Mouse (Mus musculus): ENCODE results near the gene Rnf145. TPM values are rescaled to one million over a fixed set of nuclear protein-coding genes. Genes with fewer than 3 reads are reported as not detected.

The Rnf145 gene
- 65.3 TPM for polyA plus RNA-seq (2017; shearing (Covaris generic))

DNA sequence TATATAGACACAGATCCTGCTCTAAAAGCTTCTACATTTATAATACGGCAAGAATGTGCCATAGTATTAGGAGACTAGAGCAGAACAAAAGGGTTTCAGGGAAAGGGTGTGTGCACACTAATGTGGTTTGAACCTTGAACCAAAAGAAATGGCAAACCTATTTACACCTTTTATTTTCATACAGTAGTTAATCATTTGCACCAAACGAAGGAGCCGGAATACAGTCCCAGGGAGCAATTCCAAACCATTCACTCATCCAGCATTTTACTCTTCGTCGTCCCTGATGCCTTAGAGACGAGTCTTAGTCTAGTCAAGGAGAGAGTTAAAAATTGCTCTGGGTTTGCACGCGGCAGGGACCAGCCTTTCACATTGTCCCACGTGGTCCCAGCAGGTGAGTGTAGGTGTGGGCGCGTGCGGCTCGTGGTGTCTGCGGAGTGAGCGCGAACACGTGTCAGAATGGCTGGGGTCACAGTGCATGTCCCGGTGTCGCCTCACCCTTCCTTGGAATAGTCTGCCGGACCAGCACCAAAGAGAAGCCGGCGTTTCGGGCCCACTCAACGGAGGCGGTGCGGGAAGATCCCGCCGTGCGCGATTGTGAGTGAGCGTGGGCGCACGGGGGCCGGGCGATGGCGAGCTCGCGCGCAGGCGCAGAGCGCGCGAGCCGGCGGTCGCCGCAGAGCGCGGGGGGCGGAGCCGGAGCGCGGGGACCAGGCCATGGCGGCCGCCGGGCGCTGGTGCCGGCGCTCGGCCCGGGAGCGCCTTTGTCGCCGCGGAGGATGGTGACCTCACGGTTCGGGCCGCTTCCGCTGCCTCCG is at the start of gene Rnf145:
Gene Rnf145, plus strand, starts transcription at position 684 of the 815 bp plus-strand sequence.

DNA sequence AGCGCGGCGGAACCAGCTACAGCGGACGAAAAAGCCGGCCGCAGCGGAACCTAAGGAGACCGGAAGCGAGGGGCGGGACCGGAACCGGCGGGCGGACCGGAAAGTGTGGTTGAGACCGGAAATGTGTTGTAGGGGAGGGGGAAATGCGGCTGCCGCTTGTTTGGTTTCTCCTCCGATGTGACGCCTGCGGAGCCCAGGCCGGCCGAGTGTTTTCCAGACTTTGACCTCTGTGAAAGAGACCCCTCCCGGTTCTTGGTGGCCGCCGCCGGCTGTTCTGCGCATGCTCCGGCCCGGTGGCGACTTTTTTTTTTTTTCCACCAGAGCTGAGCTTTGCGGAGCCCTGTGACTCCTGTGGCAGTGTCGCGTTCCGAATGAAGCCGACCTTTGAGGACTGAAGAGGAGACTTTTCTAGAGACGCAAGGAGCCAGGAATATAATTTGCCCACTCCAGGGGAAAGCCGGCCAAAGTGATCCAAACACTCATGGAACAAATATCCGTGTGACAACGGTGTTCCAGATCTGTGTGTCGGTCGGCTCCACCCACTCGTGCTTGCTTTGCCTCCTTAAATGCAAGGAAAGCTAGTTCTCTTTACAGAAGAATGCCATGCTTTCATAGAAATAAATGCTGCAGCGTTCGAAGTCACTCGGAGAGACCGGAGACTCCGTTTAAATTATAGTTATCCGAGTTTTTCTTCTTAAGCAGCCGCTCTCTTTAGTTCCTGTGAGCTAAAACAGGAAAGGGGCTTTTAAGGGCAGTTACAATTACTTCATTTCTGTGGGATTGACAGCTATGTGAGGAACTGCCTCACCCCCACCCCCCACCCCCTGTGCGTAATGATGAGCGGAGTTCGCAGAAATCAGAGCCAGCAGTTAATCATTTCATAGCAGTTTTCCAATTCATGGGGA is 48.1 kb upstream of the Rnf145 start, which contains the start of gene Ublcp1:
Gene Ublcp1, minus strand, starts transcription at position 67 of the 905 bp plus-strand sequence.

Other genes with a start within 250 kb of the Rnf145 start
- gene Il12b, start 118.9 kb upstream of the Rnf145 start, polyA plus RNA-seq (2017; shearing (Covaris generic)) = not detected
- gene Ublcp1, start 48.5 kb upstream of the Rnf145 start, polyA plus RNA-seq (2017; shearing (Covaris generic)) = 40.4 TPM
- gene Ebf1, start 98.4 kb downstream of the Rnf145 start, polyA plus RNA-seq (2017; shearing (Covaris generic)) = 0.88 TPM